Mouse (Mus musculus): ENCODE measurements around the gene R3hdm2. TPM values are rescaled to one million over a fixed set of nuclear protein-coding genes. Genes with fewer than 3 reads are reported as not detected.

The R3hdm2 gene
- polyA plus RNA-seq (2014; fragmentation: Illumina TruSeq; extraction: RNeasy Lipid Tissue Mini Kit (QIAGEN cat#74804); ENCODE audit: low read depth, low replicate concordance), result 121 TPM

DNA sequence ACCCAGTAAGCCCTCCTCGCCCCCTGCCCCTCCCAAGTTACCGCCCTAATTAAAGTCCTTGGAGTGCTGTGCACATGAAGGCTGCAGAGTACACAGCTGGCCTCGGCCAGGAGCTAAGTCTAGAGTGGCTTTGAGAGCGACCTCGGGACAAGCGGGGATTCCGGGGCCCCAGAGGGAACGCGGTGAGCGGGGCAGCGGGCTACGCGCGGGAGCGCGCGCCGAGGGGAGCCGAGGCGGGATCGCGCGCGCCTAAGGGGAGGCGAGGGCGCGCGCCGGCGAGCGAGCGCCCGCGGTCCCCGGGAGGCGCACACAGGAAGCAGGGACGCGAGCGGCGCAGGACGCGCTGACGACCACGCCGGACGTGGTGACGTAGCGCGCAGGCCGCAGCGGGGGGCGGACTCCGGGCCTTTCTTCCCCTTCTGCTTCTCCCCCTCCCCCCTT lies at the start of gene R3hdm2:
TSS of gene R3hdm2 (plus strand) at position 77 of the 441 bp plus-strand sequence.

GRCm38 (mm10) chr10:127341891-127342639 lies 38.1 kb upstream of the R3hdm2 start, which contains the start of gene Gli1:
Gene Gli1, minus strand, starts transcription at chr10:127341974.

GRCm38 (mm10) chr10:127353909-127354895 lies 25.9 kb upstream of the R3hdm2 start, which contains the start of gene Inhbe:
Gene Inhbe, minus strand, starts transcription at chr10:127354411.

GRCm38 (mm10) chr10:127369834-127370820 lies 10.0 kb upstream of the R3hdm2 start, which contains the start of gene Inhbc:
Gene Inhbc, minus strand, starts transcription at chr10:127370431.

GRCm38 (mm10) chr10:127500894-127501893 lies 121.1 kb downstream of the R3hdm2 start, which contains the start of gene Stac3:
Gene Stac3, plus strand, starts transcription at chr10:127501686.

DNA sequence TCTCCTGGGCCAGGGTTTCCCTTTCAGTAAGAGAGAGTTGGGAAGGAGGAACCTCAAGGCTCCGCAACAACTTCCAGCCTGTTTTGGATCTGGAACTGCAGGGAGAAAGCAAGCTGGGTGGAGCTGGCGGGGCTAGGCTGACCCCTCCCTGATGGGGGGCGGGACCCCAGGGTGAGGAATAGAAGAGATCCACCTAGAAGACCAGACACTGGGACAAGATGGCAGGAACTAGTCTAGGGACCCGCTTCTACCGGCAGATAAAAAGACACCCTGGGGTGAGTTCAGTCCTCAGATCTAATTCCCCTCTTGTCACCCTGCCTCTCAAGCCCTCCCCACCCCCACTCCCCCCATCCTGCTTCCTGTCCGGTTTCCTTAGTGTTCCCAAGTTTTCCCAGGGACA lies 134.6 kb downstream of the R3hdm2 start, which contains the start of gene Ndufa4l2:
TSS of gene Ndufa4l2 (plus strand) at position 204 of the 400 bp plus-strand sequence.

DNA sequence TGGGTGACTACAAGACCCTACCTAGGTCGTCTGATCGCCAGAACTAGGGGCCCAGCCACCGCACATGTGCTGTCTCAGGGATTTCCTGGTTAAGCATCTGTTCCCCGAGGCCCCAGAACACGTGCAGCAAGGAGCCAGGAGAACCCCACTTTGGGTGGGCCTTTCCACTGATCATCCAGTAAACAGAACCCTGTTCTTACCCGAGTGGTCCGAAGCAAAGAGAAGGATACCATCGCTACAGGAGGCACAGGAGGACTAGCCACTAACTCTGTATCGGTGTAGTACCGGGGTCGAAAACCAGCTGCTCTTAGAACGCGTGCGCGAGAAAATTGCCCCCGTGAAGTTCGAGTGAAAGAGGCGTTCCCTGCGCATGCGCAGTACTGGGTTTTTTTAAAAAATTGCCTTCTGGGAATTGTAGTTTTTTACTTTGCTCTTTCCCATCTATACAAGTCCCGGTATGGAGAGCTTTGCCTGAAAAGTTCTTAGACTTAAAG lies 142.0 kb downstream of the R3hdm2 start, which contains the start of gene Shmt2:
TSS of gene Shmt2 (minus strand) at position 357 of the 494 bp plus-strand sequence.

DNA sequence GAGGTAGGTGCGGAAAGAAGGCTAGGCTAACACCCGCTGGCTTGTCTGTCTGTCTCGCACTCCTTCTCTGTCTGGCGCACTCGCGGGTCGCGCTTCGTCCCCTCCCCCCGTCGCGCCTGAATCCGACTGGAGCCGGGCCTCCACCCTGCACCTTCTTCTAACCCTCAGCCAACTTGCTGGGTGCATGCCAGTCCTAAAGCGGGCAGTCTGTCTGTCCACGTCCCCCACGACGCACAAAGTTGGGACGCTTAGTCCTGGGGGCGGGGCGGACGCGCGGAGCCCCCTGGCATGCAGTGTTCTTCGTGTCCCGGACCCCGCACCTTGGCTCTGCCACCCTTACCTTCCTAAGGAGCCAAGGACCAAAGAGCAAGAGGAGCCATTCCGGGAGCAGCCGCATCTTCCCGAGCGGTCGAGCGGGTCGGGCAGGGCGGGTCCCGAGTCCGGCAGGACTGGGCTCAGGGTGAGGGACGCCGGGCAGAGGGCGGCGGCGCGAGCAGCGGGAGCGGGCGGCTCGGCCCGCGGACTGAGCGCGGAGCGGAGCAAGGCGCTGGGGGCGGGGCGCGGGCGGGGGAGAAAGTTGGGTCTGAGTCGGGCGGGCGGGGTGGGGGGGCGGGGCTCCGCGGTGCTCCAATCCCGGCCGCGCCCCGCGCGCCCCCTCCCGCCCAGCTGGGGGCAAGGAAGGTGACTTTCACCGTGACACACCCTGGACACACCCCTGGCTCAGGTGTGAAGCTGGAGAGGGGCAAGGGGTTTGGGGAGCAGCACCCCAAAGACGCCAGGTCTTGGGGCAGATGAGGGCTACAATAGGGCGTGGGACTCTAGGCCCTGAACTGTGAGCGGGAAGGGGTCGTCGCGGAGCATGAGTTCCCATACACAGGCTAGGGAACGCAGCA lies 154.2 kb downstream of the R3hdm2 start, which contains the start of gene Nxph4:
TSS of gene Nxph4 (minus strand) at position 524 of the 893 bp plus-strand sequence.

Other genes with a start within 250 kb of the R3hdm2 start
- gene B4galnt1, start 215.1 kb upstream of the R3hdm2 start, polyA plus RNA-seq (2014; fragmentation: Illumina TruSeq; extraction: RNeasy Lipid Tissue Mini Kit (QIAGEN cat#74804); ENCODE audit: low read depth, low replicate concordance), result 5.3 TPM
- gene Slc26a10, start 199.7 kb upstream of the R3hdm2 start, polyA plus RNA-seq (2014; fragmentation: Illumina TruSeq; extraction: RNeasy Lipid Tissue Mini Kit (QIAGEN cat#74804); ENCODE audit: low read depth, low replicate concordance), result 1.7 TPM
- gene Arhgef25, start 190.2 kb upstream of the R3hdm2 start, polyA plus RNA-seq (2014; fragmentation: Illumina TruSeq; extraction: RNeasy Lipid Tissue Mini Kit (QIAGEN cat#74804); ENCODE audit: low read depth, low replicate concordance), result 1.2 TPM
- gene Dtx3, start 184.6 kb upstream of the R3hdm2 start, polyA plus RNA-seq (2014; fragmentation: Illumina TruSeq; extraction: RNeasy Lipid Tissue Mini Kit (QIAGEN cat#74804); ENCODE audit: low read depth, low replicate concordance), result 0.64 TPM
- 5.8 TPM for gene Pip4k2c, start 168.7 kb upstream of the R3hdm2 start, polyA plus RNA-seq (2014; fragmentation: Illumina TruSeq; extraction: RNeasy Lipid Tissue Mini Kit (QIAGEN cat#74804); ENCODE audit: low read depth, low replicate concordance)
- 0.13 TPM for gene Kif5a, start 117.0 kb upstream of the R3hdm2 start, polyA plus RNA-seq (2014; fragmentation: Illumina TruSeq; extraction: RNeasy Lipid Tissue Mini Kit (QIAGEN cat#74804); ENCODE audit: low read depth, low replicate concordance)
- gene Dctn2, start 114.0 kb upstream of the R3hdm2 start, polyA plus RNA-seq (2014; fragmentation: Illumina TruSeq; extraction: RNeasy Lipid Tissue Mini Kit (QIAGEN cat#74804); ENCODE audit: low read depth, low replicate concordance), result 20.1 TPM
- gene Mbd6, start 91.3 kb upstream of the R3hdm2 start, polyA plus RNA-seq (2014; fragmentation: Illumina TruSeq; extraction: RNeasy Lipid Tissue Mini Kit (QIAGEN cat#74804); ENCODE audit: low read depth, low replicate concordance), result 1.9 TPM
- gene Mars, start 68.5 kb upstream of the R3hdm2 start, polyA plus RNA-seq (2014; fragmentation: Illumina TruSeq; extraction: RNeasy Lipid Tissue Mini Kit (QIAGEN cat#74804); ENCODE audit: low read depth, low replicate concordance), result 13.9 TPM
- 0.29 TPM for gene Arhgap9, start 58.4 kb upstream of the R3hdm2 start, polyA plus RNA-seq (2014; fragmentation: Illumina TruSeq; extraction: RNeasy Lipid Tissue Mini Kit (QIAGEN cat#74804); ENCODE audit: low read depth, low replicate concordance)
- gene Gli1, start 38.4 kb upstream of the R3hdm2 start, polyA plus RNA-seq (2014; fragmentation: Illumina TruSeq; extraction: RNeasy Lipid Tissue Mini Kit (QIAGEN cat#74804); ENCODE audit: low read depth, low replicate concordance), result not detected
- gene Inhbe, start 25.9 kb upstream of the R3hdm2 start, polyA plus RNA-seq (2014; fragmentation: Illumina TruSeq; extraction: RNeasy Lipid Tissue Mini Kit (QIAGEN cat#74804); ENCODE audit: low read depth, low replicate concordance), result 8.0 TPM
- gene Inhbc, start 9.9 kb upstream of the R3hdm2 start, polyA plus RNA-seq (2014; fragmentation: Illumina TruSeq; extraction: RNeasy Lipid Tissue Mini Kit (QIAGEN cat#74804); ENCODE audit: low read depth, low replicate concordance), result 29.8 TPM
- gene Stac3, start 121.4 kb downstream of the R3hdm2 start, polyA plus RNA-seq (2014; fragmentation: Illumina TruSeq; extraction: RNeasy Lipid Tissue Mini Kit (QIAGEN cat#74804); ENCODE audit: low read depth, low replicate concordance), result not detected
- gene Ndufa4l2, start 134.6 kb downstream of the R3hdm2 start, polyA plus RNA-seq (2014; fragmentation: Illumina TruSeq; extraction: RNeasy Lipid Tissue Mini Kit (QIAGEN cat#74804); ENCODE audit: low read depth, low replicate concordance), result not detected
- gene Shmt2, start 142.1 kb downstream of the R3hdm2 start, polyA plus RNA-seq (2014; fragmentation: Illumina TruSeq; extraction: RNeasy Lipid Tissue Mini Kit (QIAGEN cat#74804); ENCODE audit: low read depth, low replicate concordance), result 22.0 TPM
- not detected for gene Nxph4, start 154.2 kb downstream of the R3hdm2 start, polyA plus RNA-seq (2014; fragmentation: Illumina TruSeq; extraction: RNeasy Lipid Tissue Mini Kit (QIAGEN cat#74804); ENCODE audit: low read depth, low replicate concordance)
- 30.4 TPM for gene Lrp1, start 240.8 kb downstream of the R3hdm2 start, polyA plus RNA-seq (2014; fragmentation: Illumina TruSeq; extraction: RNeasy Lipid Tissue Mini Kit (QIAGEN cat#74804); ENCODE audit: low read depth, low replicate concordance)